Mouse (Mus musculus) skeletal muscle tissue, postnatal 0 days (tissue): ENCODE measurements around the gene Gm17577. TPM values are rescaled to one million over a fixed set of nuclear protein-coding genes. Genes with fewer than 3 reads are reported as not detected.

Experiments
- polyA plus RNA-seq: library from polyadenylated mRNA; unstranded; fragments of >200 nt; fragmentation: Nextera tagmentation; extraction: Ambion mirVana; gene quantifications from 2 replicates; pipeline ENCODE4 v1.2.1, GENCODE M21; 2015

Gene Gm17577
- polyA plus RNA-seq = not detected in 2 replicates

DNA sequence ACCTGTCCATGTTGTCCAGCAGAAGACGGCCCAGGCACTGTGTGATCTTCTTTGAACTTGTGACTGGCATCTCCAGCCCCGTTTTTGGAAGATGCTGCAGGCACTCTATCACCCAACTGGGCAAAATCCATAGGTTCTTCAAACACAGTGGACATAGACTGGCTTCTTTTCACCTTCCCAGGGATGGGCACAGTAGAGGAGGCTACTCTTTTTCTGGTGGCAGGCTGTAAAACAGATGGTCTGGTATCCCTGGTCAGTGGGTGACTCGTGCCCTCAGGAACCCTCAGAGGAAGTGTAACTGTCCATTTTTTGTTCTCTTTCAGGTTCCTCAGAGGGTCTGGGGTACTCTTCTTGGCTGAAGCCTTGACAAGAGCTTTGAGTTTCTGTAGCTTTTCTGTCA, at the start of gene Gm17577:
Gene Gm17577, minus strand, starts transcription at position 101 of the 400 bp plus-strand sequence.

DNA sequence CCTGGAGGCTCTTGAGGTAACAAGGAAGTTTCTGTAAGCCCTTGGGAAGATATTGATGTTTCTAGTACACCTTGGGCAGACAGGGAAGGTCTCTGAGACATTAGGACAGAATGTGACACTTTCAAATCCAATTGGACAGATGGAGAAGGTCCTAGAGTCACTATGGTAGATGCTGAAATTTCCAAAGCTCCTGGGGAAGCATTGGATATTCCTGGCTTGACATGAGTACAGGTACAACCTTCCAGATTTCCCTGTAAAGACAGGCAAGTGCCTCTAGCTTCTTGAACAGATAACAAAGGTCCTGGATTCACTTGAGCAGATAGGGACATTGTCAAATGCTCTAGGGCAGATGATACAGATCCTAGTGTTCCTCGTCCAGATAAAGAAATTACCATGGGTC, 24.3 kb downstream of the Gm17577 start, which contains the start of gene Srsx:
Gene Srsx, minus strand, starts transcription at position 101 of the 400 bp plus-strand sequence.

Other genes starting within 250 kb of the Gm17577 start
- not detected in 2 replicates for gene Gm17521, start 217.2 kb downstream of the Gm17577 start, polyA plus RNA-seq
- gene Cldn34c1, start 143.4 kb downstream of the Gm17577 start, polyA plus RNA-seq = 4.9 and 7.3 TPM in 2 replicates
- not detected in 2 replicates for gene Srsx, start 24.4 kb downstream of the Gm17577 start, polyA plus RNA-seq